Mouse (Mus musculus): ENCODE results near the gene Plrg1.

DNA sequence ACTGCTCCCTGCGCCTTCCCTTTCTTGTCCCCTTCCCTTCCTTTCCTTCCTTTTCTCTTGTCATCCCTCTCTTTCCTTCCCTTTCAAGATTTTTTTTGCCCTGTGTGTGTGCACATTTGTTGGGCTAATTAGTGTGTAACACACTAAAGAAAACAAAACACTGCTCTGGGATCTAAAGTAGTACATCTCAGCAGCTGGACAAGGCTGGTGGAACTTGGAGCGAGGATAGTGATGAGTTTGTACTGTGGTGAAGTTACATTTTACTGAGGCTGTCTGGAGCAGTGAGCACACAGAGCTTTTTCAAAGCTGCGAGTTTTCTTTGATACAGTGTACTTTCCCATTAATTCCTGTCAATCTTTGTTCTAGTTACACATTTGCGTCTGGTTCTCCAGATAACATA, 14.9 kb downstream of the Plrg1 start:
- TF ChIP-seq CTCF (IDR thresholded peaks at IDR 0.05; ENCODE audit: low read depth) (no peak), EP300 (optimal IDR thresholded peaks at IDR 0.05) (no peak)

Measured in stomach, postnatal 0 days (tissue).